33 mouse cellular contexts compared by ENCODE assay signal in genomic region chr17:57110005-57110404, GRCm38 (mm10). TPM values are rescaled to one million over a fixed set of nuclear protein-coding genes. Genes with fewer than 3 reads are reported as not detected.
"Had no signal": no experiment of that assay in that cellular context is flagged by ENCODE, and none has a peak within 500 bp of the region (broad histone marks: within the 10 kb centered on the region; RNA-seq: fewer than 3 reads in every experiment).

No protein-coding gene starts in this region.

- ATAC-seq: hindbrain, postnatal 0 days; intestine, embryonic 16.5 days had no signal

- H3K27me3 ChIP-seq: heart, embryonic 15.5 days; hindbrain, embryonic 13.5 days; hindbrain, embryonic 15.5 days; kidney, embryonic 15.5 days; limb, embryonic 13.5 days; limb, embryonic 15.5 days had no signal

- H3K27ac ChIP-seq: gastrocnemius, adult 2 months; heart, embryonic 13.5 days; heart, embryonic 15.5 days; hindbrain, embryonic 13.5 days; hindbrain, embryonic 15.5 days; hindbrain, postnatal 0 days; kidney, embryonic 15.5 days; kidney, postnatal 0 days; limb, embryonic 13.5 days; limb, embryonic 15.5 days had no signal

- H3K36me3 ChIP-seq: heart, embryonic 13.5 days; heart, embryonic 15.5 days; hindbrain, embryonic 13.5 days; hindbrain, embryonic 15.5 days; kidney, embryonic 15.5 days; limb, embryonic 15.5 days had no signal

- H3K4me3 ChIP-seq: gastrocnemius, adult 2 months; heart, embryonic 13.5 days; heart, embryonic 15.5 days; hindbrain, embryonic 13.5 days; hindbrain, embryonic 15.5 days; kidney, embryonic 15.5 days; limb, embryonic 13.5 days; limb, embryonic 15.5 days had no signal

- DNase-seq: gastrocnemius, adult 2 months; gastrocnemius, postnatal 10 days; gastrocnemius, postnatal 25 days; heart, adult 18-20 months; heart, postnatal 14 days; heart, postnatal 36 days; kidney, adult 11 months; kidney, adult 2 months; kidney, adult 9 months; kidney, postnatal 14 days; kidney, postnatal 36 days; layer of hippocampus, adult 9-11 months; layer of hippocampus, postnatal 36 days; left cerebral cortex, postnatal 4 days had no signal

- H3K9me3 ChIP-seq: heart, embryonic 13.5 days; heart, embryonic 15.5 days; hindbrain, embryonic 13.5 days; hindbrain, embryonic 15.5 days; kidney, embryonic 15.5 days; limb, embryonic 13.5 days; limb, embryonic 15.5 days had no signal

- H3K4me2 ChIP-seq: heart, embryonic 11.5 days; heart, embryonic 13.5 days; heart, embryonic 15.5 days; hindbrain, embryonic 13.5 days; hindbrain, embryonic 15.5 days; kidney, embryonic 15.5 days; limb, embryonic 13.5 days; limb, embryonic 15.5 days had no signal

- H3K9ac ChIP-seq: heart, embryonic 13.5 days; heart, embryonic 15.5 days; hindbrain, embryonic 13.5 days; hindbrain, embryonic 15.5 days; kidney, embryonic 15.5 days; limb, embryonic 13.5 days; limb, embryonic 15.5 days had no signal

RNA-seq across cellular contexts. Expression of gene Tubb4a, which starts 22.4 kb away (rescaled TPM):
- total RNA-seq: granulocyte monocyte progenitor cell, adult 5-6 weeks had no signal

RNA-seq across cellular contexts. Expression of gene Cd70, which starts 39.6 kb away (rescaled TPM):
- total RNA-seq: gastrocnemius, adult 2 months; gastrocnemius, postnatal 10 days; gastrocnemius, postnatal 25 days; gastrocnemius, postnatal 4 days; granulocyte monocyte progenitor cell, adult 5-6 weeks; heart, adult 18-20 months; heart, postnatal 14 days; heart, postnatal 36 days; hematopoietic stem cell, adult 5-6 weeks; left cerebral cortex, adult 18-20 months; left cerebral cortex, postnatal 10 days; left cerebral cortex, postnatal 4 days had no signal
- polyA plus RNA-seq: heart, embryonic 11.5 days; heart, embryonic 13.5 days; heart, embryonic 15.5 days; heart, postnatal 0 days; intestine, embryonic 14.5 days; intestine, embryonic 16.5 days; kidney, postnatal 0 days; limb, embryonic 11.5 days; limb, embryonic 13.5 days; limb, embryonic 15.5 days had no signal
